Mouse (Mus musculus): Measurements from ENCODE around the gene Mark2.
"Not testable (repeated sequence)": the region's sequence is repeated elsewhere in the genome, so short reads cannot be mapped to it uniquely, and the experiment has no call there.

Mark2 gene

GRCm38 (mm10) chr19:7341512-7342397 is at the start of gene Mark2:
Gene Mark2 (minus strand): TSS chr19:7341860.
- DNase-seq (ENCODE audit: extremely low spot score, low spot score): peak; percentile 98

DNA sequence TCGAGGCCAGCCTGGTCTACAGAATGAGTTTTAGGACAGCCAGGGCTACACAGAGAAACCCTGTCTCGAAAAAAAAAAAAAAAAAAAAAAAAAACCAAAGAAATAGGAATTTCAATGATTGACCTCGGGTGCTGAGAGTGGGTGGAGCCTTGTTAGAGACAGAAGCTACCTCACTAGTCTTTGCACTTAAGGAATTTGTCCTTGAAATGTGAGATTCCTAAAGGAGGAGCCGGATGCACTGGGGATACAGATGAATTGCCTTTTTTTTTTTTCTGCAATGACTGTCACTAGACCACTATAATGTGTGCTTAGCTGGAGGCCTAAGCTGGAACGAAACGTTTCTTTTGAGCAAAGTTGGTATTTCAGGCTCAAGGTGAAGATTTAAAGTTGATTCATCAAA is 46.8 kb upstream of the Mark2 start:
- no peak for DNase-seq (ENCODE audit: extremely low spot score, low spot score)

DNA sequence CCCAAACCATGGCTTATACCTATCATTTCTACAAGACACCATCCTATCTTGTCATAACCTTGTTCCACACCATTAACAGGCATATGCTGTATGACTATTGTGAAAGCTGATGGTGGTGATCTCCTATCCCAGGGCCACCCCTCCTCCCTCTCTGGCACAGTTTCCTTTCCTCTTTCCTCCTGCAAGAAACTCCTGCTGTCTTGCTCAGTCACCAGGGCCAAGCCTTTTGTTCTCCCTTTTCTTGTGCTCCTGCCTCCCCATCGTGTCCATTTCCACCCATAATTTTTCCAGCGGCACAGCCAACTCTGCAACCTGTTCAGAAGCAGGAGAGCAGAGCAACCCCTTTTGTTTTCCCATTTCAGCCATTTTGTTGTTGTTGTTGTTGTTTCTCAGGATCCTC is 44.4 kb upstream of the Mark2 start:
- no peak for DNase-seq (ENCODE audit: extremely low spot score, low spot score)

DNA sequence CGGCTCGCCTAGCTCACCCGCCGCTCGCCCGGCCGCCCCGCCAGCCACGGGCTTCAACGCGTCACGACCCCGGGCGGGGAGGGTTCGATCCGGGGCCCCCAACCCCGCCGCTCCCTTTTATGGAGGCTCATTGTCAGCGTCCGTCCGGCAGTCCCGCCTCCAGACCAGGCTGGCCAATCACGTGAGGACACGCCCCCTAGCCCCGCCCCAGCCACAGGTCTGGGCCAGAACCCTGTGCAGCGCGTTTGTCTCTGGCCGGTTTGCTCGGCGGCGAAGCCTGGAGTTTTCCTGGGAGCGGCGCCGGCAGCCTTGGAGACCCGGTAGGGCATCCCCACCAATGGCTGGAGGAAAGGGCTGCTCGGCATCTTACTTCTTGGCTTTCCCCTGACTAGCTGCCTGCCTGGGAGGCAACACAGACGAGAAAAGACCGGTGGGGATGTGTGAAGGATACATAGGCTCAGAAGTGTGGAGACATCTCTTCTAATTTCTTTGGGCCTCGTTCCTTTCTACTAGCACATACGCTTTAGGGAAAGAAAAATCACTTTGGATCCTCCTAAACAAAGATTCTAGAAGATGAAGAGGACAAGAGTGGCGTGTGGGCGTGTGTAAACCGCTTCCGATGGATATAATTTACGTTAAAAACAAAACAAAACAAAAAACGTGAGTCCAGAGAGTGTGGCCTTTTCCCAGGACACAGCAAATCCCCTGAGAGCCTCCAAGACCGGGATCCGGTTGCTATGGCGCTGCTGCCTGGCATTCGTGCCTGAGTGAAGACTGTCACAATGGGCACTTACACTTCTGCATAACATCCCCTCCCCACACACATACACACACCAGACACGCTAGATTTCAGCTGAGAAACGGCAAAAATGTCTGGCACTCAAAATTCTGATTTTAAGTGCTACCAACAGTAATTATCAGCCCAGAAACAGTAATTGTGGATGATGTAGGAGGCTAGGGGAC is 41.5 kb upstream of the Mark2 start, which contains the start of gene Spindoc:
Gene Spindoc, minus strand, starts transcription at position 92 of the 963 bp plus-strand sequence.
- DNase-seq (ENCODE audit: extremely low spot score, low spot score): peak; percentile 99

GRCm38 (mm10) chr19:7382248-7382902 is 40.7 kb upstream of the Mark2 start:
- DNase-seq (ENCODE audit: extremely low spot score, low spot score): peak; percentile 83

GRCm38 (mm10) chr19:7381906-7382247 is 40.2 kb upstream of the Mark2 start:
- DNase-seq (ENCODE audit: extremely low spot score, low spot score): no peak

GRCm38 (mm10) chr19:7377639-7378038 is 36.0 kb upstream of the Mark2 start:
- DNase-seq (ENCODE audit: extremely low spot score, low spot score): no peak

GRCm38 (mm10) chr19:7374491-7374890 is 32.8 kb upstream of the Mark2 start:
- DNase-seq (ENCODE audit: extremely low spot score, low spot score): no peak

DNA sequence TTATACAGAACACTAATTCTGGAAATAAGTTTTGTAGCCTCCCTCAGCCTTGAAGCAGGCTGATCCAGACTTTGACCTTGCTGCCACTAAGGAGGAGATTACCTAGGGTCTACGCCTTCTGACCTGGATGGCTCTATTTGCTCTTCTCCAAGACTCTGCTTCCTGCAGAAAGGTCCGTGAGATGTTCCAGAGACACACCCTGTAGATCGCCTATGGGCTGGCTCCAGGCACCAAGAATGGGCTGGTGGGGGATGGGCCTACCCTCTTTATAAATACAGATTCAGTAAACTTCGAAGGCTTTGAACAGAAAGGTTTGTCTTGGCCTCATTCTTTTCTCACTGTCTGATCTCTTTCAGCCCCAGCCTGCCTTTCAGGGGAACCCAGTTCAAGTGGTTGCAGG is 27.8 kb upstream of the Mark2 start:
- DNase-seq (ENCODE audit: extremely low spot score, low spot score): not testable (repeated sequence)

DNA sequence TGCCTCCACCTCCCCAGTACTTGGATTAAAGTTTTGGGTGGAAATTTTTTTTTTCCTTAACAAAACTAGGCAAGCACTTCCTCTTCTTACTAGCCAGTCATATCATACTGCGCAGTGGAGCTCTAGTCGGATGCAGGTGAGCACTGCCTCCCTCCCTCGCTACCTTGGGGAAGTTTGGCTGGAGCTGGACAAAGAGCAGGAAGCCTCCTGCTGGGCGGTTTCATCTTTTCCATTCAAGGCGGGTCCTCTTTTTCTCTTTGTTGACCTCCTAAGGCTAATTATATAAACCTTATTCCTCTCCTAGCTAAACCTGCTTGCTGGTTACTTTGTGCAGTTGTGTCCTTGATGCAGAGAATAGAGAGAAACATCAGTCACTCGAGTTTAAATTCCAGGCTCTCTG is 12.0 kb upstream of the Mark2 start:
- no peak for DNase-seq (ENCODE audit: extremely low spot score, low spot score)

GRCm38 (mm10) chr19:7352809-7353495 is 11.3 kb upstream of the Mark2 start:
- DNase-seq (ENCODE audit: extremely low spot score, low spot score): no peak

- no peak for DNase-seq (ENCODE audit: extremely low spot score, low spot score)
These were observed 8.3 kb upstream of the Mark2 start for GRCm38 (mm10) chr19:7349993-7350392.

- DNase-seq (ENCODE audit: extremely low spot score, low spot score): peak; percentile 71
These were observed 3.6 kb upstream of the Mark2 start for GRCm38 (mm10) chr19:7345235-7345755.

DNA sequence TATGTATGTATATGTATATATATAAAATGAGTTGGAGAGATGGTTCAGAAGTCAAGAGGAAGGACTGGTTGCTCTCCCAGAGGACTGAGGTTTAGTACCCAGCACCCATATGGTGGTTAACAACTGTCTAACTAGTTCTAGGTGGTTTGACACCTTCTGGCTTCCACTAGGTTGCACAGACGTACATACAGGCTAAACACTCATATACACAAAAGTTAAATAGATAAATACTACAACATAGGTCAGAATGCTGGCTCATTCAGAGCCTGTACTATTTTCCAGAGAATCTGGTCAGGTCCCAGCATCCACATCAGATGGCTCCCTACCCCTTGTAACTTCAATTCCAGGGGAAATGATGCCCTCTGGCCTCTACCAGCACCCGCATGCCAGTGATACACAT is 986 bp upstream of the Mark2 start:
- DNase-seq (ENCODE audit: extremely low spot score, low spot score): no peak

- DNase-seq (ENCODE audit: extremely low spot score, low spot score): no peak
These were observed 732 bp downstream of the Mark2 start for GRCm38 (mm10) chr19:7340780-7341475.

DNA sequence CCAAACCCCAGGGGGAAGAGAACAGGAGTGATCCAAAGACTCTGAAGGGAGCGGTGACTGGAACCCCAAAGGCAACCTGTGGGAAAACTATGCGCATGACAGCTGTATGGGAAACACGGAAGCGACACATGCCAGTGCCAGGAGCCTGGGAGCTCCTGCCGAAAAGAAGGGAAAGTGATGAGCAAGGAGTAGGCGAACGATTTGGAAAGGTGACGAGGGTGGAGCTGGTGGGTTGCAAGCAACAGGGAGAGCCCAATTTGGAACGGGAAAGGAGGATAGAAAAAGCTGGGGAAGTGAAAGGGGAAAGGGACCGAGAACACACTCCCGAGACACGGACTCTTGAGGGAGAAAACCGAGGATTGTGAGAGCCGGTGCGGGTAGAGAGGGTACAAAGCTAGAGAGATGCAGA is 1.3 kb downstream of the Mark2 start:
- peak; percentile 30 for DNase-seq (ENCODE audit: extremely low spot score, low spot score)

GRCm38 (mm10) chr19:7339867-7340266 is 1.8 kb downstream of the Mark2 start:
- no peak for DNase-seq (ENCODE audit: extremely low spot score, low spot score)

DNA sequence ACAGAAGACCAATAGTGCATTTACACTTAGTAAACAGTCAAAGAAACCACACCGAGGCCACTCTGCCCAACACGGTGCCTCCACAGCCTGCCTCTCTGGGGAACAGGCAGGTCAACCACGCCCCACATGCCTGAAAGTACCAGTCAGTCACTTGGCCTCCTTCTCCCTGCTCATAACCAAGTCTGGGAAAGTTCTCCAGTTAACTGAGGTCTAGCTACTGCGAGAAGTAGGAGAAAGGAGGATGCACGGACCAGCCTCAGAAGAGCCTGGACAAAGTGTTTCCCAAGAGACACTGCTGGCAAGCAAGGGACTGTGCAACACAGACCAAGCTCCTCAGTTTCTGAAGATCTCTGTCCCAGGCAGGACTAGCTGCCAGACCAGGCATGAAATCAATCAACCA is 2.6 kb downstream of the Mark2 start:
- no peak for DNase-seq (ENCODE audit: extremely low spot score, low spot score)

GRCm38 (mm10) chr19:7337781-7338342 is 3.8 kb downstream of the Mark2 start:
- DNase-seq (ENCODE audit: extremely low spot score, low spot score): no peak

GRCm38 (mm10) chr19:7335656-7336055 is 6.0 kb downstream of the Mark2 start:
- no peak for DNase-seq (ENCODE audit: extremely low spot score, low spot score)

All from neural tube, embryonic 10.5 days (tissue).